Mouse (Mus musculus): Measurements from ENCODE around the gene Cacng1.

Gene Cacng1

GRCm38 (mm10) chr11:107707897-107708610 is 8.3 kb downstream of the Cacng1 start:
- no peak for DNase-seq (ENCODE audit: low spot score)

GRCm38 (mm10) chr11:107705476-107706074 is 10.7 kb downstream of the Cacng1 start:
- DNase-seq (ENCODE audit: low spot score): no peak

DNA sequence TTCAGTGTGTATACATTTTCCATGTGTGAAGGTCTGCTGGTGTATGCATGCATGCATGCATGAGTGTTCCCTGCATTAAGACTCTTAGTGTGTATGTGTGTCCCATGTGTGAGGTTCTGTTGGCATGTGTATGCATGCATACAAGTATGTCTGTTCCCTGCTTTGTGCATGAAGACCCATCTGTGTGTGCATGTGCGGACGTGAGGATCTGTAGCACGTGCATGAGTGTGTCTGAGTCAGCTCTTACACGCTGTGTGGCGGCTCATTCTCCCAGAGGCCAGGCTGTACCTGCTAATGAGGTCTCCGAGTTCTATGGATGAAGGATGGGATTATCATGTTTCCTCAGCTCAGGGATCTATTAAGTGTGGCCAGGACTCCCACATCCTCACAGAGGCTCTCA is 11.3 kb downstream of the Cacng1 start:
- DNase-seq (ENCODE audit: low spot score): no peak

DNA sequence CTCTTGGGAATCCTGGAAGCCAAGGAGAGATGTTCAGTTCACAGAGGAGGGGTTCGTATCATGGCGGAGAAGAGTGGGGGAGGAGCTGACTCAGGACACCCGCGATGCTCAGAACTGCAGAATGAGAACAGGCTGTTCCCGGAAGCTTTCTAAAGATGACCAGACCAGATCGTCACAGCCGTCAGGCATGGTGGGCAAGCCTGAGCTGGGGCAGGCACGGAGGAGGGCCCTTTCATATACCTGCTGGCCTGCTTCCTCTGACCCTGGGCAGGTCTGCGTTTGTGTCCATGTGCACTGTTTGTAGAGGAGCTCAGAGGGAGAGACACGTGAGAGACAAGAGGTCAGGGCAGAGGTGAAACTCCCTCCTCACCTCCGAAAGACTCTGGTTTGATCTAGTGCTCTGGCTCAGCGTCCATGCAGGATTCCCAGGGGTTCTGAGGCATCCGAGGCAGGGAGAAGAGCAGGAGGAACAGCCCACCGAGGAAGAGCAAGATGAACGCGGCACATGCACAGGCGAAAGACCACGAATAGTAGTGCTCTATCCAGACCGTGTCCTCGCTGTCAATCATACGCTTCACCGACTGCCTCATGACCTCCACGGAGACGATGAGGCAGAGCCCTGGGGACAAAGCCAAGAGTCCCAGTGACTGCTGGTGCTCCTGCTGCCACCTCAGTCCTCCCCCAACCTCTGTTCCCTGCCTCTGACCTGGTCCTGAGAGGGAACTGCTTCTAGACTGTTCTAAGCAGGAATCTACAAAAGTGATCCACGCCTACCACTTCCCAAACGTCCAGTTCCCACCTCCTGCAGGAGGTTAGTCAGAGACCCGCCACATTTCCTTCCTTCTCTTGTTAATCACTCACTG is 12.8 kb downstream of the Cacng1 start:
- no peak for DNase-seq (ENCODE audit: low spot score)

- DNase-seq (ENCODE audit: low spot score): no peak
Observed at GRCm38 (mm10) chr11:107699967-107700366, 16.4 kb downstream of the Cacng1 start.

- no peak for DNase-seq (ENCODE audit: low spot score)
Observed at GRCm38 (mm10) chr11:107693338-107693737, 23.0 kb downstream of the Cacng1 start.

DNA sequence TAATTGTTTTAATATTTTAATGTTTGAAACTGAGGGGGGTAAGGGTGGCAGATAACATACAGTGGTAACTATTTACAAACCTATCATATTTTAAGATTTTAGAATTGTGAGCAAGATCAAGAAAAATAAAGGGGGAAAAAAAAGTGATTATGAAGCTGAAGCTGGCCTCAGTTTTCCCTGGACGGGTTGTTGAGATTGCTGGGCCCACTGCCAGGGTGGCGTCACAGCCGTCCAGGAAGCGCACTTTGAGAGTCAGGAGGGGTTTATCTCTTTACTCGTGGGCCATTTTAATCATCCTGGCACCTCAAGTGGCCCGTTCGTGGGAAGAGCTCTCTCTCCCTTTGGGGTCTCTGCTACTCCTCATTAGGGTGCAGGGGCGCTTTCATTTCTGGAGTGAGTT is 24.8 kb downstream of the Cacng1 start:
- no peak for DNase-seq (ENCODE audit: low spot score)

- DNase-seq (ENCODE audit: low spot score): no peak
Observed at GRCm38 (mm10) chr11:107688480-107688879, 27.8 kb downstream of the Cacng1 start.

DNA sequence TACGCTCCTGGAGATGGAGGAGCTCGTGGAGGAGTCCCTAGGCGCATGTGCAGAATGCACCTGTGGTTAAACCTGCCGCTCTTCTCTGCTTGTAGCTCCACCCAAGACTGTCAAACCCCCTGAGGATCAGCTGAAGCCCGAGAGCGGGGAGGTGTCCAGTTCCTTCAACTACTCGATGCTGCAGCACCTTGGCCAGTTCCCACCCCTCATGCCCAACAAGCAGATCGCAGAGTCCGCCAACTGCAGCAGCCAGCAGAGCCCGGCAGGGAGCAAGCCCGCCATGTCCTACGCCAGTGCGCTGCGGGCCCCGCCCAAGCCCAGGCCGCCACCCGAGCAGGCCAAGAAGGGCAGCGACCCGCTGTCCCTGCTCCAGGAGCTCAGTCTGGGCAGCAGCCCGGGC is 30.0 kb downstream of the Cacng1 start:
- no peak for DNase-seq (ENCODE audit: low spot score)

DNA sequence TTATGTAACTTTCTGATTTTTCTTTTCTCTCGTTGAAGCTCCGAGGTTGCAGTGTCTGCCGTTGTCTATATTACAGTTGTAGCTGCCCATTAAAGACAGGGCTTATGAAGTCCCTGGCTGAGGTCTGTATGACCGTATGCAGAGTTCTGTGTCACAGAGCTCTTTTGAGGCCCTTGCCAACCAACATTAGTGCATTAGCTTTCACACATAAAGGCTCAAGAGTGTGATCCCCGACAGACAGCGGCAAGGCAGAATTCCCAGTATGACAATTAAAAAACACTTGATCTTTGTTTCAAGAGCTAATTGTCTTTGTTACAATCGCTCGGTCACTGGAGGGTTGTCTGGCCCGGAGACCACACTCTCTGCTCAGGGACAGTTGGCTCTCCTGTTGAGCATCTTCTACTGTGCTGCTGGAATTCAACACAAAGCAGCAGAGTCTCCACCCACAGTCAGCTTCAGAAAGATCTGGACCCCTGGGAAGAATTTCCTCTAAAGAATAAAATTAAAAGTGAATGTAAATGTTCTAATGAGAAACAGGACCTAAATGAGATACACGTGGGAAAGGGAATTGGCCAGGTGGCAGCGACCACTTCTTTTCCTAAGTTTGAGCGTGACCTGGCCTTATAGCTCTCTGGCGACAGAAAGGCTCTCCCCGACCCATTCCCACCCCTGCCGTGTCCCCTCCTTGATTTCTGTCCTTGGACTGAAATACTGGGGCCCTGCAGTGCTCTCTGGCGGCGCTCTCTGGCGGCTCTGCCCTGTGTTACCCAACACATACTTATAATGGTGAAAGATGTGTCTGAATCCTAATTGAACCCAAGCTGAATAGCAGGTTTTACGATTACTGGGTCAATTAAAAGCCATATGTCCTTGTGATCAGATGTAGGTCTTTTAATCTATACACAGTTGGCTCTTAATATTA is 32.5 kb downstream of the Cacng1 start:
- no peak for DNase-seq (ENCODE audit: low spot score)

DNA sequence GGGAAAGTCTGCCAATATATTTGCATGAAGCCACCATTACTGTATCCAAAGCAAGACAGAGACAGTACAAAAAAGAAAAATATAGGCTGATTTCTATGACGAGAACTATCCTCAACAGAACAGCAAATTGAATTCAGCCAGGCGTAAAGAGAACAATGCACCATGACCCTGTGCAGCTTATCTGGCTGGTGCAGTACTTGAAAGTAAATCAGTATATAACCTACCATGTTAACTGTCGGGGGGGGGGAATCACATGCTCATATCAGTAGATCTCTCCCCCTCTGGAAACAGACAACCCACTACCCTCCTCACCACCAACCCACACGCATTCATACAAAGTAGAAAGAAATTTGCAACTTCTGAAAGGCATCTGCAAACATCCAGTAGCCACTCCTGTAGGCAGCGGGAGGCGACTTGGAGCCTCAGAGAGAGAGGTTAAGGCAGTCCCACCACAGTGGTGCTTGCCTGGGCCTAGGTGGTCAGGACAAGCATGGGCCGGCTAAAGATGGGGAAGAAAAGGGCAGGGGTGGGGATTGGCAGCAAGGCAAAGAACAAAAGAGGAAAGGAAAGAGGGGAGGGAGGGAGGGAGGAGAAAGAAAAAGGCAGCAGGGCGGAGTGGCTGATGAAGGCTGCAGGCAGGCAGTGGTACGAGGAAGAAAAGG is 33.5 kb downstream of the Cacng1 start:
- DNase-seq (ENCODE audit: low spot score): no peak

DNA sequence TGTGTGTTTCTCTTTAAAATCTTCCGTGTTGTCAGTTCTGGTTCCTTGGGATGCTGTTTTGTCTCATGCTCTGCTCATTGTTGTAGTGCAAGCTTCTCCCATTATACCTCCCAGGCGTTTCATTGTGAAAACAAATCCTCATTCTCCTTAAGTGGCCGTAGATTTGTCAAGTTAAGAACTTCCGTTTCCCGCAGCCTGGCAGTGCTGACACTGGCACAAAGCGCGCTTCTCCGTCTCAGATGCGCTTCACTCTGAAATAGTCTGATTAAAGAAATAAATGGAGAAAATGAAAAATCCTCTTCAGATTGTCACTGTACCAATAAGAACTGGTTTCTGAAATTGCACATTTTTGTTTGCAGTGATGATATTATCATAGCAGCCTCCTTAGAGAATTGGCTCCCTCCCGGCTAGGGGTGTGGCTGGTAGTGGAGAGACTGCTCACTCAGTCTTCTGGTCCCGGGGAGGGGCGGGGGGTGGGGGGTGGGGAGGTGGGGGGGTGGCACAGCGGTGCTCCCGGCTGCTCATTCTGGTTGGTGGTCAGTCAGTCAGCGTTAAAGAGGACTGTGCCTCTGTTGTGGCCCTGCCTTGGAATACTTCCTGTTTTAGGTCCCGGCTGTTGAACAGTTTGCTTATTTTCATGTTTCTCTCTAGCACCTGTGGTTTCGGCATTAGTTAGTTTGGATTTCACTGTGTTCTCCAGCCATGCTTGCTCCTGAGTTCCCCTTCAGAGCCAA is 39.9 kb downstream of the Cacng1 start:
- DNase-seq (ENCODE audit: low spot score): no peak

GRCm38 (mm10) chr11:107675246-107675645 is 41.1 kb downstream of the Cacng1 start:
- DNase-seq (ENCODE audit: low spot score): no peak

DNA sequence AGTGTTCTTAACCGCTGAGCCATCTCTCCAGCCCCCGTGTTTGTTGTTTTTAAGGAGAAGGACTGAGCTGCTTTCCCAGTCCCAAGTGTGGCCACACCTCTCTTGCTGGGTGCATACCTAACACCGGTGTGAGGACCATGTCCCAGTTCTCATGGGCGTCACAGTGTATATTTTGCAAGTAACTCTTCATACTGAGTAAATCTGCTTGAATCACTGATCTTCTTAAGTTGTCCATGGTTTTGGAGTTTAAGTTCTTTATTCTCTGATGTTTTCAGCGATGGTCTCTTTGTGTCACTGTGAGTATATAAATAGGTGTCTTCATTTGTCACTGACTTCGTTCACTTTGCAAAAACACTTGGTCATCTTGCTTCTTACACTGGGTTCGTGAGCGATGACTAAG is 41.7 kb downstream of the Cacng1 start:
- DNase-seq (ENCODE audit: low spot score): no peak

- no peak for DNase-seq (ENCODE audit: low spot score)
Observed at GRCm38 (mm10) chr11:107674006-107674405, 42.3 kb downstream of the Cacng1 start.

DNA sequence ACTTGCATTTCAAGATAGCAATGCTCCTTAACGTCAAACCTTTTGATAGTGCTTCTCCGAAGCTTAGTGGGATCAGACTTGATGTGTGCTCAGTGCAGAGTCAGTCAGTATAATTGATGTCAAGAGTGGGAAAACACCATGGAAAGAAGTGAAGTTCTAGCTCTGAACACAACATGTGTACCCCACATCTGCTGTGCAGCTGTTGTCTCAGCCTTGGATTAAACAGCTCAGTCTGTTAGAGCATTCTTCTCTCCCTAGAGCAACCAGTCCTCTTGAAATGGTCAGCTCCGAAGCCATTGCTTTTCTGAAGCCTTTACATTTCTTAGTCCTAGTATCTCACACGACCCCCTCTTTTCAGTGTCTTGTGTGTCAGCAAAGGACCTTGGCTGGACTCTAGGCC is 47.3 kb downstream of the Cacng1 start:
- no peak for DNase-seq (ENCODE audit: low spot score)

DNA sequence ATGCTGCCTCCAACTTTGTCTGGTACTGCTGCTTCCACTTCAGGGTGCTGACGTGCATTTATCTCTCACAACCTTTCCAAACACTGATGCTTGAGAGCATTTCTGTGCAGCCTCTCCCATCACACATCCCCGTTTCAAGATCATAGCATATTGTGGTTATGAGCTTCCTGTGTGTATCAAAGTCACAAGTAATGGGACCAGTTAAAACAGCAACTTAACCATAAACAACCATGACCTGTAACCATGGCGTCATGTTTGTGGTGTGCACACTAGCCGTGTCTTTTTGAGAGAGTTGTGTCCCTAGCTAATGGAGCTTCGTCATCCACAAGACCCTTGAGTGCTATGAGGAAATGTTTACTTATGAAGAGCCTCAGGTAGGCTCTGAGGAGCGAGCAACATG is 48.1 kb downstream of the Cacng1 start:
- no peak for DNase-seq (ENCODE audit: low spot score)

DNA sequence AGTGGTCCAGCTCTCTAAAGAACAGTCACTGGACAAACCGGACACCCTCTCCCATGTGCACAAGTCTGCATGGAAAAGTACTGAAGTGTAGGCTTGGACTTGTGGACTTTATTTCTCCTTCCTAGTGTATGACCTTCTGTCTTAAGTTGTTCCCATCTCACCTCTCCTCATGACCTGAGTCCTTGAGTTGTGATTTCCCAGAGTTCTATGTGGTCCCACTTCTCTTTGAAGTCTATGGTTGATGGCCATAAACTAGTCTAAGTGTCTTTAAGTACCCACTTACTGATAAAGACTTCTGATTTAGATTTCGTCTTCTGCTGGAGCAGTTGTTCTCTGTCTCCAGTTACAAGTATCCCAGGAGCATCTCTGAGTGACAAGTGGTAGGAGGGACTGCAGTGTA is 48.8 kb downstream of the Cacng1 start:
- DNase-seq (ENCODE audit: low spot score): no peak

- no peak for DNase-seq (ENCODE audit: low spot score)
Observed at GRCm38 (mm10) chr11:107662666-107663065, 53.7 kb downstream of the Cacng1 start.

- DNase-seq (ENCODE audit: low spot score): no peak
Observed at GRCm38 (mm10) chr11:107660452-107660851, 55.9 kb downstream of the Cacng1 start.

GRCm38 (mm10) chr11:107657117-107657516 is 59.2 kb downstream of the Cacng1 start:
- no peak for DNase-seq (ENCODE audit: low spot score)
